Mouse (Mus musculus): ENCODE measurements around the gene Dgcr2.
A peak's percentile ranks its signal among the peaks of the same experiment; 100 is the strongest.

Dgcr2 gene

DNA sequence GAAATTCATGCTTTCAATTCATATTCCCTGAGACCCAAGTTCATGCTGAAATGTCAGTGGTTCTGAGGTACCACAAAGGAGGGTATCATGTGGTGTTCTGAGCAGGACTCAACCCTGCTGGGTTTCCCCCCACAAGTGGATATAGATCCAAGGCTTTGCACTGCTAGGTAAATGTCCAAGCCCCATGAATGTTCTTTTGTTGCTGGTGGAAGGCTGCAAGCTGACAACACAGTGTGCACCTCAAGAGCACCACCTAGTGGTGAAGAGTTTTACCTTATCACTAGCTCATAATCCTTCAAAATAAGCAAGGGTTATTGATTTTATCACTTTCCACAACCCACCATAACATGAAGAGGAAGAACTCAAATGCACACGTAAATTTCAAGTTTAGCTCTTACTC, 49.4 kb downstream of the Dgcr2 start:
- peak; percentile 53 for DNase-seq (ENCODE audit: extremely low spot score)

DNA sequence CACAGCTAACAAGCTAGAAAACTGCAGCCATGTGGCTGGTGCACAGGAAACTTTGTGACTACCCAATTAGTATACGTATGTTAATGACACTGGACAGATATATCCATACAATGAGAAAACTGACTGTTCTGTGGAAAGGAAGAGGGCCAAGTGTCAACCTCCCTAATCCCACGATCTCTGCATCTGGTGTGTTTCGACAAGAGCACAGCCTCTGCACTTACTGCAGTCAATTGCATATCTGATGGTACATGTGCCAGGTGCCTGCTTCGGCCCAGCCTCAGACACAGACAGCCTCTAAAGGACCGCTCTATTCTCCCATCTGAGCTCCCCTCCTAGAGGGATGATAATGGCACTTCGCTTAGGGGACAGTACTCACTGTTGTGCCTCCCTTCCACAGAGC, 49.9 kb downstream of the Dgcr2 start:
- DNase-seq (ENCODE audit: extremely low spot score) = no peak

- no peak for DNase-seq (ENCODE audit: extremely low spot score)
Measured at GRCm38 (mm10) chr16:17843701-17844365, 54.5 kb downstream of the Dgcr2 start.

GRCm38 (mm10) chr16:17842437-17842836, 55.9 kb downstream of the Dgcr2 start:
- DNase-seq (ENCODE audit: extremely low spot score) = no peak

- no peak for DNase-seq (ENCODE audit: extremely low spot score)
Measured at GRCm38 (mm10) chr16:17839976-17840375, 58.4 kb downstream of the Dgcr2 start.

DNA sequence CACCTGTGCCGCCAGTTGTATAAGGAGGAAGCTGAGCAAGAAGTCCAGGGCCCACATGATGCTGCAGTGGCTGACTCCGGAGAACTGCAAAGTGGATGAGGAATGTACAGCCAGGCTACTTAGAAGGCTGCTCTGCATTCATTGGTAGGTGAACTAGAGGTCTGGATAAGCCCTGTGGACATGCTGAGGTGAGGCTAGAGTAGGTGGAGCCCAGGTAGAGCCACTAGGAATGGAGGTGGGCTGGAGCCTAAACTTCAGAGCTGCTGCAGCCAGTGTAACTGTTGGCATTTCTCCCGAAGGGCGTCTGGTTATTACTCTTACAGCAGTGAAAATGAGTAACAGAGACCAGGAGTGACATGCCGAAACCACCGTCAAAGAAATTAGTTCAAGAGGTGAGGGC, 60.3 kb downstream of the Dgcr2 start, which contains the start of gene Car15:
Car15 (minus strand) TSS at position 314 of the 400 bp plus-strand sequence.
- no peak for DNase-seq (ENCODE audit: extremely low spot score)

GRCm38 (mm10) chr16:17835481-17835880, 62.9 kb downstream of the Dgcr2 start:
- DNase-seq (ENCODE audit: extremely low spot score) = no peak

DNA sequence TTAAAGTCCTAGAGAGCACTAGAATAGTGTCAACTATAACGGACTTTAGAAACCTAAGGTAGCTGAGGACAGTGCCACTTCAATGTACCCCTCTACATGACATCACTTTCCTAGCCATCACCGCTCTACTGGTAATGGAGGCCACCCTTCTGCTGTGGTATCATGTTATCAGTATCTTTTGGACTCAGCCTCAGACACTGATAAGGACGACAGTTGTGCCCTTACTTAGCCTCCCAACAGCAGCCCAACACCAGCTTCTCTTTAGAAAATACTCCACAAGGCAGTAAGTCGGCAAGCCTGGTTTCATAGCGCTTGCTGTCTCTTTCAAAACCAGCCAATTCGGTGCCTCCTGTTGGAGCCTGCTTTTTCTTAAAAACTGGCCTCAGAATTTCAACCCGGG, 63.8 kb downstream of the Dgcr2 start:
- DNase-seq (ENCODE audit: extremely low spot score) = no peak

DNA sequence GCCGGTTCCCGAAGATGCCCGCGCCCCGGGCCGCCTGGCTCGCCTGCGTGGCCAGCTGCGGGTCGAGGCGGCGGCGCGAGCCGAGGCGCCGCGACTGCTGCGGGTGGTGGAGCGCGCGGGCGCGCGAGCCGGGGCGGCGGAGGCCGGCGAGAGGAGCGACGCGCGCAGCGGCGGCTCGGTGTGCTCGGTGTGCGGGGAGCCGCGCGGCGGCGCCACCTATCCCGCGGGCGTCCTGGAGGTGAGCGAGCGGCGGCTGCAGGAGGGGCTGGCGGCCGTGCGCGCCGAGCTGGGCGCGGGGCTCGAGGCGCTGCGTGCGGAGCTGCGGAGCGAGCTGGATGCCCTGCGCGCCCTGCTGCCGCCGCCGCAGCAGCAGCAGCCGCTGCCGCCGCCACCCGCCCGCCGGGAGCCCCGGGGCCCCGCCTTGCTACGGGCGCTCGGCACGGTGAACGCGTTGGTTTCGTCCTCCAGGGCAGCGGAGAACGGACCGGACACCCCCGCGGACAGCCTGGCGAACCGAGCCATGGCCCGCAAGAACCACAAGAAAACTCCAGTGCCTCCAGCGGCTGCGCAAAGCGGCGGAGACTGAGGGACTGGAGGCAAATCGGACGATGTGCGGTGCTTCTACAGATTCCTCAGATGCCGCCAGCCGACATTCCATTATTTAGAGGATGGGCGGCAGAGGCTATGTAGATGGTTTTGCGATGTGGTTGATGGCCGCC, 64.5 kb downstream of the Dgcr2 start:
- DNase-seq (ENCODE audit: extremely low spot score) = peak; percentile 59

GRCm38 (mm10) chr16:17833321-17833680, 65.1 kb downstream of the Dgcr2 start:
- DNase-seq (ENCODE audit: extremely low spot score) = peak; percentile 47

DNA sequence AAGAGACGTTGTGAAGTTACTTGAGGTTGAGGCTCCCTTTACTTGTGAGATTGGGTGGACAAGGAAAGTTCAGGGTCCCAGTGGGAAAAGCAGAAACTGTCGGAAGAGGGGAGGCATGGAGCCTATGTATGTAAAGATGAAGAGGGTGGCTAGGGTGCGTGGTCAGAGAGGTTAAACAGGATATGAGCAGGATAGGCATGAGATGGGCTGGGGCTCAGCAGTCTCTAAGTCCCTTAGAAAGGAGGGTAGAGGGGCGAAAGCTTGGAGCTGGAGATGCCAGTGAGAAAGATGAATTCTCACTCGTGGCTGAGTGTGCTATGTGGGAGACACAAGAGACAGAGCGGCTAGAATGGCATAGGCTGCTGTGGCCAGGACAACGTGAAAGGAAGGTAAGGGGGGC, 65.5 kb downstream of the Dgcr2 start, which contains the start of gene B830017H08Rik:
B830017H08Rik (plus strand) TSS at position 301 of the 400 bp plus-strand sequence.
- no peak for DNase-seq (ENCODE audit: extremely low spot score)

DNA sequence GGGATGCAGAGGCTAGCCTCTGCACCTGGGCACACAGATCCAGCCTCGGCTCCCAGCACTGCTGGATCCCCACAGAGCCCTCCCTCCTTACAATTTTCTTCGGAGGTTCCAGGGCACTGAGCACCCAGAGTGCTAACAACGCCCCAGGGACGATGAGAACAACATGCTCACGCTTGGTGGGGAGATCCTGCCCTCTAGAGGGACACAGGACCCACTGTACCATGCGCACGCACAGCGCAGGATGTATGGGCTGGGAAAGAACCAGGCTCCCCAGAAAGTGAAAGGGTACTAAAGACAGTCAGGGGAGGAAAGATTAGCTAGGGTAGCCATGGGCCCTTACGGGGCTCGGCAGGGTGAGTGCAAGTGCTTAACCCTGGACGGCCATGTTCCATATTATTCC, 66.6 kb downstream of the Dgcr2 start:
- DNase-seq (ENCODE audit: extremely low spot score) = no peak

DNA sequence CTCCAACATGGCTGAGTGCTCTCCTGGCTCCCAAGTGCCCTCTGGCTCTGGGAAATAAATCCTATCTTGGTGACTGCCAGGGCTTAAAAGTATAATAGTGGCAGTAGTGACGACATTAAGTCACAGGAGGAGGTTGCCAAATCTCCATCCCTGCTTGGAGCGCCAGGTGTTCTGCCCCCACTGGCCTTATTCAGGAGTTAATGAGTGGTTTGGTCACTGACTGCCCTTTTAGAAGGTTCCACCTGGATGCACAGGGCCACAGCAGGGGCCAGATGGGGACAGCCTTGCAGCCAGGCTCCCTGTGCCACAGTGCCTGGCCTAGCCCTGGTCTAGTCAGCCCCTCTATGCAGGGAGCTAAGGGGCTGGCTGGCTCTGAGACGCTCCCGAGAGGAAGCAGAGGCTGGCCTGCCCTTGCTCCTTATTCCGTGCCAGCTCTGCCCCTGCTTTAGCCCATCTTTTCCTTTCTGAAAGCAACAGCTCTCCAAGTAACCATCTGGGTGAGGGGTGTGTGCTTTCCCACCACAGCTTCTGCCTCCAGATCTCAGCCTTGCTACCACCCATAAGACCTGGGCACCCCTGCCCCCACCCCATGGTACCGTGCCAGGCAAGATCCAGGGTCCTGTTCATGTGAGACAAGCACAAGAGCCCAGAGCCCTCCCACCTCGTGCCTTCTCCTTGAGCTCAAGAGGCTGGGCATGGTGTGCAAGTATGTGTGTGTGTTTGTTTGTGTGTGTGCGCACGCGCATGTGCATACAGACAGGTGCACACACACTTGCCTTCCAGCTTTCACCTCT, 67.8 kb downstream of the Dgcr2 start:
- DNase-seq (ENCODE audit: extremely low spot score) = no peak

- no peak for DNase-seq (ENCODE audit: extremely low spot score)
Measured at GRCm38 (mm10) chr16:17828867-17829266, 69.5 kb downstream of the Dgcr2 start.

DNA sequence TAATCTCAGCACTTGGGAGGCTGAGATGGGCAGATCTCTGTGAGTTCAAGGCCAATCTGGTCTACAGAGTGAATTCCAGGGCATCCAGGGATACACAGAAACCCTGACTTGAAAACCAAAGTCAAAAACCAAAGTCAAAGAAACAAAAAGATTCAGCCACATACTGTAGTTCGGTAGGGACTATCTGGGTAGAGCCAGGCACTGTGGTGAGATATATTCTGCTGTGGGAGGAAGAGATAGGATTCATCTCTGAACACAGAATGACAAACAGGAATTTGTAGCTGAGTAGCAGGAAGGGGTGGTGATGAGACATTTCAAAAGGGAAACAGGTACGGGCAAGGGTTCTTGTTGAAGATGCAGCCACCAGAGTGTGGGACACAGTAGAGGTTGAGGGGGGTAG, 70.1 kb downstream of the Dgcr2 start:
- no peak for DNase-seq (ENCODE audit: extremely low spot score)

GRCm38 (mm10) chr16:17826500-17826899, 71.9 kb downstream of the Dgcr2 start:
- no peak for DNase-seq (ENCODE audit: extremely low spot score)

- DNase-seq (ENCODE audit: extremely low spot score) = no peak
Measured at GRCm38 (mm10) chr16:17816528-17816927, 81.8 kb downstream of the Dgcr2 start.

- DNase-seq (ENCODE audit: extremely low spot score) = peak; percentile 88
Measured at GRCm38 (mm10) chr16:17815411-17816402, 82.7 kb downstream of the Dgcr2 start.

DNA sequence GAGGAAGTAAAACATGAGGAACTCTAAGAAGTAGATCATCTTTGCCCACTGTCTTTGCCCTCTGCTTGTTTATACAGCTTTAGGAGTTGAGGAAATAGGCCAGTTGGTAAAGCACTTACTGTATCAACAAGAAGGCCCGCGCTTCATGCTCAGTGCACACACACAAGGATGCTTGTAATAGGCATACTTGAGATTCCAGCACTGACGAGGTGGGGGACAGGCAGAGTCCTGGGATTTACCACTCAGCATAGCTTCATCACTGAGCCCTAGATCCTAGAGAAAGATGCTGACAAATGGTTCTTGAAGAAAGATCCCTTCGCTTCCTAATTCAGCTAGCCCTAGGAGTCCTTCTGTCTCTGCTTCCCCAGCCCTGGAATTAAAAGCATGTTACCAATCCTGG, 85.2 kb downstream of the Dgcr2 start:
- no peak for DNase-seq (ENCODE audit: extremely low spot score)

GRCm38 (mm10) chr16:17812120-17812519, 86.2 kb downstream of the Dgcr2 start:
- no peak for DNase-seq (ENCODE audit: extremely low spot score)

- peak; percentile 64 for DNase-seq (ENCODE audit: extremely low spot score)
Measured at GRCm38 (mm10) chr16:17809711-17810110, 88.7 kb downstream of the Dgcr2 start.
